In genomic region chr7:130250994-130251393, GRCm38 (mm10) we compare ENCODE assay signal across 16 mouse cellular contexts.
DNase-seq lines count a peak whose midpoint lies in the region; ATAC-seq and TF ChIP-seq lines count a peak whose summit lies in the region.
"Had no signal": no experiment of that assay in that cellular context is flagged by ENCODE, and none has a peak within 500 bp of the region (broad histone marks: within the 10 kb centered on the region; RNA-seq: fewer than 3 reads in every experiment).

No protein-coding gene starts in this region.

- no peak for ATAC-seq in forebrain, embryonic 16.5 days
- ATAC-seq in lung, embryonic 16.5 days (ENCODE audit: low read depth): no peak
- no peak for ATAC-seq in embryonic facial prominence, embryonic 15.5 days (ENCODE audit: insufficient number of reproducible peaks, low FRiP score, low TSS enrichment, low read depth)
- ATAC-seq in stomach, postnatal 0 days (ENCODE audit: low FRiP score, low TSS enrichment): no peak

- no peak for DNase-seq in forebrain, embryonic 10.5 days (ENCODE audit: extremely low spot score, low spot score)
- DNase-seq in lung, adult 2 months: no peak
- no peak for DNase-seq in stomach, postnatal 0 days (ENCODE audit: low spot score)
- no peak for DNase-seq in thymus, postnatal 4 days
- no peak for DNase-seq in right cerebral cortex, postnatal 4 days
- DNase-seq: adrenal gland, adult 8-10 months; cerebellum, postnatal 25 days; gastrocnemius, postnatal 25 days; heart, postnatal 36 days; right cerebral cortex, postnatal 14 days; thymus, postnatal 25 days had no signal

- no peaks in the 10 kb centered on the region for H3K9me3 ChIP-seq in forebrain, embryonic 10.5 days
- no peaks in the 10 kb centered on the region for H3K9me3 ChIP-seq in forebrain, embryonic 16.5 days (ENCODE audit: control insufficient read depth, low read length)
- H3K9me3 ChIP-seq in lung, embryonic 16.5 days (ENCODE audit: control insufficient read depth, low read length): no peaks in the 10 kb centered on the region
- no peaks in the 10 kb centered on the region for H3K9me3 ChIP-seq in embryonic facial prominence, embryonic 15.5 days (replicated peaks)
- H3K9me3 ChIP-seq in stomach, postnatal 0 days (ENCODE audit: control insufficient read depth, low read length): no peaks in the 10 kb centered on the region
- H3K9me3 ChIP-seq: heart, embryonic 10.5 days had no signal

- no peak for TF ChIP-seq CTCF in lung, adult 2 months (IDR thresholded peaks at IDR 0.05; ENCODE audit: insufficient read depth, low read length)
- TF ChIP-seq CTCF in stomach, postnatal 0 days (IDR thresholded peaks at IDR 0.05; ENCODE audit: low read depth): no peak

- no peak for TF ChIP-seq EP300 in stomach, postnatal 0 days (optimal IDR thresholded peaks at IDR 0.05)

- H3K4me1 ChIP-seq in forebrain, embryonic 10.5 days: peaks cover 82% of the 10 kb centered on the region
- peaks cover 12% of the 10 kb centered on the region for H3K4me1 ChIP-seq in forebrain, embryonic 16.5 days (replicated peaks; ENCODE audit: control insufficient read depth, insufficient read depth, low read length)
- peaks cover 77% of the 10 kb centered on the region for H3K4me1 ChIP-seq in lung, embryonic 16.5 days (replicated peaks; ENCODE audit: control insufficient read depth, insufficient read depth, low read length)
- H3K4me1 ChIP-seq in lung, adult 2 months (ENCODE audit: control insufficient read depth, insufficient read depth, low read length): peaks cover 30% of the 10 kb centered on the region
- H3K4me1 ChIP-seq in embryonic facial prominence, embryonic 15.5 days: peaks cover 94% of the 10 kb centered on the region
- peaks cover 20% of the 10 kb centered on the region for H3K4me1 ChIP-seq in stomach, postnatal 0 days (replicated peaks; ENCODE audit: control insufficient read depth, insufficient read depth)

- no peak for TF ChIP-seq POLR2A in lung, adult 2 months (IDR thresholded peaks at IDR 0.05; ENCODE audit: borderline replicate concordance, extremely low read depth, low read depth, low read length)

- peaks cover 30% of the 10 kb centered on the region for H3K36me3 ChIP-seq in forebrain, embryonic 10.5 days (replicated peaks)
- no peaks in the 10 kb centered on the region for H3K36me3 ChIP-seq in forebrain, embryonic 16.5 days (ENCODE audit: control insufficient read depth, insufficient read depth)
- no peaks in the 10 kb centered on the region for H3K36me3 ChIP-seq in lung, embryonic 16.5 days (ENCODE audit: control insufficient read depth, insufficient read depth, low read length)
- H3K36me3 ChIP-seq in embryonic facial prominence, embryonic 15.5 days: no peaks in the 10 kb centered on the region
- H3K36me3 ChIP-seq in stomach, postnatal 0 days (ENCODE audit: control insufficient read depth, insufficient read depth, low read length): no peaks in the 10 kb centered on the region

- no peak overlapping the region for H3K9ac ChIP-seq in forebrain, embryonic 16.5 days (replicated peaks; ENCODE audit: low read depth, low read length)
- H3K9ac ChIP-seq in lung, embryonic 16.5 days (ENCODE audit: low read length): peak overlapping the region; percentile 33
- no peak overlapping the region for H3K9ac ChIP-seq in embryonic facial prominence, embryonic 15.5 days
- no peak overlapping the region for H3K9ac ChIP-seq in stomach, postnatal 0 days (ENCODE audit: low read length)
- H3K9ac ChIP-seq: liver, embryonic 14.5 days had no signal

- 0 out of 2 replicates have a peak overlapping the region, but pooled peaks have one; percentile 30 for H3K27ac ChIP-seq in forebrain, embryonic 10.5 days
- no peak overlapping the region for H3K27ac ChIP-seq in forebrain, embryonic 16.5 days (ENCODE audit: low read length)
- H3K27ac ChIP-seq in lung, embryonic 16.5 days (ENCODE audit: low read length): no peak overlapping the region
- H3K27ac ChIP-seq in embryonic facial prominence, embryonic 15.5 days (replicated peaks): no peak overlapping the region; the same call in 1 of the 2 replicates
- H3K27ac ChIP-seq in stomach, postnatal 0 days (replicated peaks): no peak overlapping the region
- H3K27ac ChIP-seq: heart, embryonic 10.5 days; liver, embryonic 14.5 days had no signal

- H3K4me2 ChIP-seq in forebrain, embryonic 16.5 days (ENCODE audit: low read length): no peak overlapping the region
- H3K4me2 ChIP-seq in lung, embryonic 16.5 days (ENCODE audit: low read depth, low read length): no peak overlapping the region
- peak overlapping the region; percentile 23; the same call in 1 of the 2 replicates for H3K4me2 ChIP-seq in embryonic facial prominence, embryonic 15.5 days (replicated peaks)
- H3K4me2 ChIP-seq in stomach, postnatal 0 days (replicated peaks; ENCODE audit: low read depth): peak overlapping the region; percentile 21; the same call in 1 of the 2 replicates

- WGBS in forebrain, embryonic 10.5 days: 48% methylated on average over 4 of the region's 4 CpGs
- 64% methylated on average over 4 of the region's 4 CpGs for WGBS in forebrain, embryonic 16.5 days
- WGBS in lung, embryonic 16.5 days: 54% methylated on average over 4 of the region's 4 CpGs
- 73% methylated on average over 4 of the region's 4 CpGs for WGBS in lung, adult 2 months
- WGBS in embryonic facial prominence, embryonic 15.5 days: 39% methylated on average over 4 of the region's 4 CpGs
- WGBS in stomach, postnatal 0 days: 50% methylated on average over 4 of the region's 4 CpGs

- peaks cover 99% of the 10 kb centered on the region for H3K27me3 ChIP-seq in forebrain, embryonic 10.5 days (ENCODE audit: poor library complexity, severe bottlenecking)
- no peaks in the 10 kb centered on the region for H3K27me3 ChIP-seq in forebrain, embryonic 16.5 days (replicated peaks; ENCODE audit: control insufficient read depth, insufficient read depth, low read length)
- no peaks in the 10 kb centered on the region for H3K27me3 ChIP-seq in lung, embryonic 16.5 days (ENCODE audit: control insufficient read depth, insufficient read depth, low read depth, low read length)
- no peaks in the 10 kb centered on the region for H3K27me3 ChIP-seq in embryonic facial prominence, embryonic 15.5 days
- no peaks in the 10 kb centered on the region for H3K27me3 ChIP-seq in stomach, postnatal 0 days (ENCODE audit: control insufficient read depth, insufficient read depth, low read length)

- H3K4me3 ChIP-seq in forebrain, embryonic 10.5 days: no peak overlapping the region
- H3K4me3 ChIP-seq in forebrain, embryonic 16.5 days (replicated peaks; ENCODE audit: low read length): no peak overlapping the region
- H3K4me3 ChIP-seq in lung, embryonic 16.5 days (ENCODE audit: low read length): no peak overlapping the region
- H3K4me3 ChIP-seq in lung, adult 2 months (replicated peaks; ENCODE audit: extremely low read depth, low read depth, low read length): no peak overlapping the region
- H3K4me3 ChIP-seq in embryonic facial prominence, embryonic 15.5 days (replicated peaks): peak overlapping the region; percentile 4; the same call in 1 of the 2 replicates
- H3K4me3 ChIP-seq in stomach, postnatal 0 days (ENCODE audit: low read depth, low read length): no peak overlapping the region
- H3K4me3 ChIP-seq: heart, embryonic 10.5 days had no signal

Comparison
In these comparisons a context has a peak if more than half of its experiments do, and no peak if none do; other contexts are left out.
1. H3K4me2 ChIP-seq: peak in embryonic facial prominence, embryonic 15.5 days (single experiment) and stomach, postnatal 0 days (single experiment); none in forebrain, embryonic 16.5 days (single experiment) and lung, embryonic 16.5 days (single experiment).